Mouse (Mus musculus): ENCODE results near the gene Flt4.
"Not testable (repeated sequence)": the region's sequence is repeated elsewhere in the genome, so short reads cannot be mapped to it uniquely, and the experiment has no call there.

Gene Flt4

GRCm38 (mm10) chr11:49608938-49609867 is at the start of gene Flt4:
TSS of gene Flt4 (plus strand) at chr11:49609263.
- ChIA-PET CTCF (interaction anchor here in 1 of 4 experiments (1.0 kb wide), 2 partner anchors 27 to 353 kb away, joined by 4 to 8 read pairs; no protein-coding TSS in a partner anchor), POLR2A (interaction anchor here in 1 of 4 experiments (0.5 kb wide), 1 partner anchor 42 kb away, joined by 3 read pairs; no protein-coding TSS in a partner anchor)

GRCm38 (mm10) chr11:49575054-49575453 is 34.0 kb upstream of the Flt4 start:
- CTCF ChIA-PET, result interaction anchor here in 3 of 4 experiments (0.6 to 0.8 kb wide), 9 partner anchors 78 to 1587 kb away, joined by 3 to 7 read pairs (median 4); partner anchors contain the start of gene Ltc4s (in 1 of the 3)
- POLR2A ChIA-PET, result interaction anchor here in 2 of 4 experiments (0.6 to 0.7 kb wide), 2 partner anchors 595 to 719 kb away, joined by 3 to 4 read pairs; no protein-coding TSS in a partner anchor

GRCm38 (mm10) chr11:49580452-49580851 is 28.6 kb upstream of the Flt4 start:
- POLR2A ChIA-PET, CTCF ChIA-PET: not testable (repeated sequence)

- CTCF ChIA-PET, result no interaction called here
- POLR2A ChIA-PET, result no interaction called here
Measured at GRCm38 (mm10) chr11:49590213-49590612, 18.9 kb upstream of the Flt4 start.

GRCm38 (mm10) chr11:49597149-49597548 is 11.9 kb upstream of the Flt4 start:
- POLR2A ChIA-PET, CTCF ChIA-PET: not testable (repeated sequence)

- CTCF ChIA-PET, result interaction anchor here in 1 of 4 experiments (0.7 kb wide), 1 partner anchor 321 kb away, joined by 3 read pairs; no protein-coding TSS in a partner anchor
- POLR2A ChIA-PET, result not testable (repeated sequence)
Measured at GRCm38 (mm10) chr11:49608306-49608705, 757 bp upstream of the Flt4 start.

- CTCF ChIA-PET, result interaction anchor here in 1 of 4 experiments (1.0 kb wide), 1 partner anchor 26 kb away, joined by 8 read pairs; no protein-coding TSS in a partner anchor
- POLR2A ChIA-PET, result interaction anchor here in 1 of 4 experiments (0.5 kb wide), 1 partner anchor 41 kb away, joined by 3 read pairs; no protein-coding TSS in a partner anchor
Measured at GRCm38 (mm10) chr11:49609868-49610824, 1.1 kb downstream of the Flt4 start.

GRCm38 (mm10) chr11:49611349-49611748 is 2.3 kb downstream of the Flt4 start:
- POLR2A ChIA-PET, CTCF ChIA-PET: not testable (repeated sequence)

- ChIA-PET POLR2A (no interaction called here), CTCF (no interaction called here)
Measured at GRCm38 (mm10) chr11:49612154-49612553, 3.1 kb downstream of the Flt4 start.

- CTCF ChIA-PET, result interaction anchor here in 1 of 4 experiments (0.6 kb wide), 1 partner anchor 106 kb away, joined by 3 read pairs; no protein-coding TSS in a partner anchor
- POLR2A ChIA-PET, result no interaction called here
Measured at GRCm38 (mm10) chr11:49613349-49613748, 4.3 kb downstream of the Flt4 start.

GRCm38 (mm10) chr11:49615856-49616725 is 7.0 kb downstream of the Flt4 start:
- POLR2A ChIA-PET, result interaction anchor here in 1 of 4 experiments (0.6 kb wide), 1 partner anchor 179 kb away, joined by 3 read pairs; no protein-coding TSS in a partner anchor
- CTCF ChIA-PET, result interaction anchor here in 3 of 4 experiments (0.7 to 1.9 kb wide), 6 partner anchors 9 to 275 kb away, joined by 3 to 6 read pairs (median 3); no protein-coding TSS in a partner anchor

- POLR2A ChIA-PET, result no interaction called here
- CTCF ChIA-PET, result no interaction called here
Measured at GRCm38 (mm10) chr11:49618476-49618875, 9.4 kb downstream of the Flt4 start.

- ChIA-PET CTCF (interaction anchor here in 2 of 4 experiments (1.2 to 1.6 kb wide), 4 partner anchors 12 to 31 kb away, joined by 3 to 4 read pairs (median 4); no protein-coding TSS in a partner anchor), POLR2A (interaction anchor here in 1 of 4 experiments (1.1 kb wide), 1 partner anchor 74 kb away, joined by 3 read pairs; no protein-coding TSS in a partner anchor)
Measured at GRCm38 (mm10) chr11:49621953-49622352, 12.9 kb downstream of the Flt4 start.

GRCm38 (mm10) chr11:49624156-49624555 is 15.1 kb downstream of the Flt4 start:
- CTCF ChIA-PET, result interaction anchor here in 1 of 4 experiments (1.6 kb wide), 1 partner anchor 9 kb away, joined by 3 read pairs; no protein-coding TSS in a partner anchor
- POLR2A ChIA-PET, result interaction anchor here in 1 of 4 experiments (1.4 kb wide), 1 partner anchor 9 kb away, joined by 3 read pairs; no protein-coding TSS in a partner anchor

GRCm38 (mm10) chr11:49625863-49626262 is 16.8 kb downstream of the Flt4 start:
- ChIA-PET CTCF (interaction anchor here in 3 of 4 experiments (0.8 to 2.7 kb wide), 11 partner anchors 9 to 361 kb away, joined by 3 to 20 read pairs (median 4); no protein-coding TSS in a partner anchor), POLR2A (interaction anchor here in 1 of 4 experiments (0.5 kb wide), 1 partner anchor 1240 kb away, joined by 3 read pairs; no protein-coding TSS in a partner anchor)

GRCm38 (mm10) chr11:49626748-49627147 is 17.7 kb downstream of the Flt4 start:
- ChIA-PET CTCF (interaction anchor here (0.5 to 2.7 kb wide), 13 partner anchors 10 to 360 kb away, joined by 3 to 20 read pairs (median 4); no protein-coding TSS in a partner anchor), POLR2A (interaction anchor here in 1 of 4 experiments (0.6 to 0.7 kb wide), 2 partner anchors 9 to 60 kb away, joined by 3 to 5 read pairs; no protein-coding TSS in a partner anchor)

- ChIA-PET POLR2A (no interaction called here), CTCF (interaction anchor here in 2 of 4 experiments (0.6 to 1.1 kb wide), 2 partner anchors 21 to 384 kb away, joined by 3 read pairs; no protein-coding TSS in a partner anchor)
Measured at GRCm38 (mm10) chr11:49631154-49631553, 22.1 kb downstream of the Flt4 start.
